Mouse (Mus musculus) limb, embryonic 11.5 days (tissue): ENCODE data around the gene Nanos3. TPM values are rescaled to one million over a fixed set of nuclear protein-coding genes. Genes with fewer than 3 reads are reported as not detected.

ENCODE experiments used
- ATAC-seq: fragments of 200-750 bp; cut with Nextera tagmentation; 2 replicates; pipeline ENCODE4 v1.8.0; 2017; ENCODE audit warnings: low read depth; ENCODE audit not compliant: insufficient number of reproducible peaks, low FRiP score, low TSS enrichment
- DNase-seq: peaks from one replicate; pipeline ENCODE4 v3.0.0-alpha.2; 2015; ENCODE audit warnings: low spot score
- H3K27ac ChIP-seq: fragments of 300-500 bp; sonication (generic); replicated peaks from 2 replicates; pipeline ENCODE4 v1.5.1; 2014; ENCODE audit warnings: low read depth, mild to moderate bottlenecking, low read length
- H3K27me3 ChIP-seq: fragments of 300-500 bp; sonication (generic); 2 replicates; pipeline ENCODE4 v1.6.1; 2014; ENCODE audit warnings: mild to moderate bottlenecking, low read length, mixed read lengths; ENCODE audit not compliant: control insufficient read depth, insufficient read depth
- H3K36me3 ChIP-seq: fragments of 300-500 bp; sonication (generic); 2 replicates; pipeline ENCODE4 v1.6.1; 2014; ENCODE audit warnings: mild to moderate bottlenecking, low read length, moderate library complexity, mixed read lengths; ENCODE audit not compliant: control insufficient read depth, insufficient read depth
- H3K4me1 ChIP-seq: fragments of 300-500 bp; sonication (generic); 2 replicates; pipeline ENCODE4 v1.6.1; 2014; ENCODE audit warnings: low read length, mixed read lengths; ENCODE audit not compliant: control insufficient read depth, insufficient read depth
- H3K4me2 ChIP-seq: fragments of 300-500 bp; sonication (generic); 2 replicates; pipeline ENCODE4 v1.6.1; 2014; ENCODE audit warnings: low read depth, mild to moderate bottlenecking, moderate library complexity; ENCODE audit not compliant: severe bottlenecking
- H3K4me3 ChIP-seq: fragments of 300-500 bp; sonication (generic); 2 replicates; pipeline ENCODE4 v1.5.1; 2014; ENCODE audit warnings: low read depth, low read length
- H3K9ac ChIP-seq: fragments of 300-500 bp; sonication (generic); 2 replicates; pipeline ENCODE4 v1.6.1; 2014; ENCODE audit warnings: mild to moderate bottlenecking, low read length
- H3K9me3 ChIP-seq: fragments of 300-500 bp; sonication (generic); 2 replicates; pipeline ENCODE4 v1.6.1; 2016; ENCODE audit warnings: low read length; ENCODE audit not compliant: control insufficient read depth
- WGBS: fragments of 180-500 bp; shearing (Covaris S2); extraction: QIAGEN DNeasy Blood & Tissue Kit; methylation state at CpG from one replicate; pipeline ENCODE4 v1.1.7; 2014; 5-methylcytosine and 5-hydroxymethylcytosine counted together
- polyA plus RNA-seq: library from polyadenylated mRNA; unstranded; fragments of >200 nt; fragmentation: Nextera tagmentation; extraction: Ambion mirVana; gene quantifications from 2 replicates; pipeline ENCODE4 v1.2.1, GENCODE M21; 2014

The Nanos3 gene
- polyA plus RNA-seq, 1 experiment from 2014 or later: 4.9 TPM

GRCm38 (mm10) chr8:84183261-84184084 is 1.5 kb downstream of the Nanos3 start:
- Histone ChIP-seq H3K4me1 (peaks cover 40% of the 10 kb centered on the region), H3K4me2 (peak overlapping the region; percentile 59), H3K9me3 (no peaks in the 10 kb centered on the region), H3K27me3 (no peaks in the 10 kb centered on the region), H3K9ac (peak overlapping the region; percentile 99), H3K36me3 (peaks cover 3% of the 10 kb centered on the region), H3K4me3 (peak overlapping the region; percentile 83), H3K27ac (peak overlapping the region; percentile 93)
- DNase-seq (peak; percentile 78), ATAC-seq (no peak)
- WGBS: 1% methylated on average over 65 of the region's 87 CpGs

GRCm38 (mm10) chr8:84182833-84183232 is 2.2 kb downstream of the Nanos3 start:
- Histone ChIP-seq H3K9me3 (no peaks in the 10 kb centered on the region), H3K9ac (peak overlapping the region; percentile 99), H3K27ac (peak overlapping the region; percentile 93), H3K4me2 (peak overlapping the region; percentile 59), H3K4me1 (peaks cover 42% of the 10 kb centered on the region), H3K27me3 (no peaks in the 10 kb centered on the region), H3K36me3 (peaks cover 4% of the 10 kb centered on the region), H3K4me3 (peak overlapping the region; percentile 83)
- no peak for DNase-seq
- WGBS: 54% methylated on average over 4 of the region's 4 CpGs
- ATAC-seq: no peak

DNA sequence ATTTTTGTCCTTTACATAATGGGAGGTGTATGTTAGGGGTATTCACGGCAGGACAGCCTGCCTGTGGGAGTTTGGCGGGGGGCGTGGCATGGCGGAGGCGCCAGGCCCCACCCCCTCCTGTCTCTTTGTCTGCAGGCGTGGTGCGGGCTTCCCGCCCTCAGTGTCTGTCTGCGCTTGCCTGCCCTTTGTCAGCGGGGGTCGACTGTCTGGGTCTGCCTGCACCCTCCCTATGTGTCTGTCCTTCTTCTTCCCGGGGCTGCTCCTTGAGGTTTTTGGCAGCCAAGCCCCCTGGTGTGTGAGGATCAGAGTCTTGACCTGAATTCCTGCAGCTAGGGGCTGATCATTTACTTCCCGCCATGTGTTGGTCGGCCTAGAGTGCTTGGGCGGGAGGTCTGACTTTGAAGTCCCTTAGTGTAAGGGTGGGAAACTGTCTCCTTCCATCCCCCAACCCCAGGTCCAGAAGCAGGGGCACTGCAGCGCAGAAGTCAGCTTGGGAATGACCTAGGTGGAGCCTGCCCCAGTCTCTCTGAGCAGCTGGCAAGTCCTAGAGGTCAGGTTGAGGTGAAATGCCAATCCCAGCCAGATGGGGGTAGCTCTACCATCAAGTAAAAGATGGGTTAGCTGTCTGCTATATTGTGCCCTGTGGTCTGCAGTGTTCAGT is 4.4 kb downstream of the Nanos3 start:
- peak; percentile 85 for DNase-seq
- peak; percentile 61 for ATAC-seq
- Histone ChIP-seq H3K9me3 (no peaks in the 10 kb centered on the region), H3K4me1 (peaks cover 42% of the 10 kb centered on the region), H3K27me3 (no peaks in the 10 kb centered on the region), H3K27ac (peak overlapping the region; percentile 92), H3K9ac (peak overlapping the region; percentile 69), H3K4me2 (peak overlapping the region; percentile 62), H3K36me3 (peaks cover 6% of the 10 kb centered on the region), H3K4me3 (peak overlapping the region; percentile 27)
- WGBS: under 1% methylated on average over 16 of the region's 16 CpGs

DNA sequence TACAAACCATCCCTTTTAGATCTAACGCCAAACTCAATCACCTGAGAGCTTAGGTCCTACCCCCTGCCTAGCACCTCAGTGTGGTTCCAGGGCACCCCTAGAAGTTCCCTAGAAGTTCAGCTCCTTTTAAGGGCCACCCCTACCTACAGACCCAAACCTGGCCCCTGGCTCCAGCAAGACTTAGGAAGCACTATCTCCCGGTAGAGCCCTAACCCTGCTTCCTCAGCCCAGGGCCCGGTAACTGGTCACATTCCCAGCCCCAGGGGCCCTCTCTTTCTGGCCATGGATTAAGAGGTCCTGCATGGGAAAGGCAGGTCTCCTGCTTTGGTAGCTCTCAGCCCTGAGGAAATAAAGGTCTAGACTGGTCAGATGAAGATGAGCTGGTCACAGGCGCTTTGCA is 5.1 kb downstream of the Nanos3 start:
- H3K4me1 ChIP-seq: peaks cover 42% of the 10 kb centered on the region
- peaks cover 8% of the 10 kb centered on the region for H3K36me3 ChIP-seq
- 6% methylated on average over 4 of the region's 4 CpGs for WGBS

DNA sequence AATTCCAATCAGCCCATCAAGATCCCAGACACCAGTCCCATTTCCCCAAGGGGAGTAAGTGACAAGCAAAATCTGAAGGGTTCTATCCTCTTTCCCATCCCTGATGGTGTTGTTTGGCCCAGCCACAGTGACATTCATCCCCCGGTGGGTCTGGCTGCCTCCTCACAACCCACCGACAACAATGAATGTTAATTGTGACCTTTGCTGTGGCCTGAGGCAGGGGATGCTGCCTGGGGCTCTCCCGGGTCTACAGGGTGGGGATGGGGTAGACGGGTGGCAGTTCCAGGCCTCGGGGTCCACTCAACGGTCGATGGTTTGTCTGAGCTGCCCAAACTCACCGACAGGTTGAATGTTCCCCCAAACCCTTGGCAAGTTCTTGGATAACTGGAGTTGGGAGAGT is 6.4 kb downstream of the Nanos3 start:
- peaks cover 36% of the 10 kb centered on the region for H3K4me1 ChIP-seq
- 85% methylated on average over 8 of the region's 8 CpGs for whole genome bisulfite sequencing
- no peak for ATAC-seq
- DNase-seq: no peak
- no peak overlapping the region for H3K27ac ChIP-seq
- no peaks in the 10 kb centered on the region for H3K27me3 ChIP-seq
- no peak overlapping the region for H3K9ac ChIP-seq
- H3K4me2 ChIP-seq: no peak overlapping the region
- H3K4me3 ChIP-seq: no peak overlapping the region
- no peaks in the 10 kb centered on the region for H3K9me3 ChIP-seq
- H3K36me3 ChIP-seq: peaks cover 10% of the 10 kb centered on the region

More for the DNA sequence above, 5.1 kb downstream of the Nanos3 start:
- Histone ChIP-seq H3K4me3 (peak overlapping the region; percentile 27), H3K27ac (peak overlapping the region; percentile 92), H3K9me3 (no peaks in the 10 kb centered on the region), H3K27me3 (no peaks in the 10 kb centered on the region), H3K9ac (peak overlapping the region; percentile 69), H3K4me2 (peak overlapping the region; percentile 62)
- no peak for DNase-seq
- no peak for ATAC-seq

GRCm38 (mm10) chr8:84177405-84177804 is 7.6 kb downstream of the Nanos3 start:
- H3K4me2 ChIP-seq: no peak overlapping the region
- no peaks in the 10 kb centered on the region for H3K9me3 ChIP-seq
- H3K4me3 ChIP-seq: no peak overlapping the region
- no peak overlapping the region for H3K9ac ChIP-seq
- ATAC-seq: no peak
- H3K4me1 ChIP-seq: peaks cover 31% of the 10 kb centered on the region
- no peak for DNase-seq
- peaks cover 12% of the 10 kb centered on the region for H3K36me3 ChIP-seq
- no peak overlapping the region for H3K27ac ChIP-seq
- no peaks in the 10 kb centered on the region for H3K27me3 ChIP-seq
- WGBS: 87% methylated on average over 3 of the region's 3 CpGs

DNA sequence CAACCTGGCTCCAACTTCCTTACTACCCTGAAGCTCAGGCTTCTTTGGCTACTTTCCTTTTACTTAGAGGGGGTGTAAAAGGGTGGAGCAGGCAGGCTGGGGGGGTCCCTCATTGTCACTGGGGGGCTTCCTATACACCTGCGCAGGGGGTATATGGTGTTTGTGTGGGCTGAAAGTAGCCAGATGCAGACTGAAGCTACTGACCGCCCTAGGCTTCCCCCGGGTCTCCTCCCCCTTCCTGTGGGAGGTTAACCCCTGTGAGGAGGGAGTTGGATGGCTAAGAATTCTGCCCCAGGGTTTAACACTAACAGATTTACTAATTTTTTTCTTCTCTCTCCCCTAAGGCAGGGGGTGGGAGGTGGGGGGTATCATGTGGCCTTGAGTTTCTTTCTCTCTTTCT is 8.5 kb downstream of the Nanos3 start:
- H3K27ac ChIP-seq: no peak overlapping the region
- peak overlapping the region; percentile 17; the same call in 1 of the 2 replicates for H3K9ac ChIP-seq
- H3K36me3 ChIP-seq: peaks cover 16% of the 10 kb centered on the region
- no peaks in the 10 kb centered on the region for H3K9me3 ChIP-seq
- no peak for ATAC-seq
- WGBS: 21% methylated on average over 3 of the region's 3 CpGs
- DNase-seq: no peak
- H3K27me3 ChIP-seq: no peaks in the 10 kb centered on the region
- H3K4me3 ChIP-seq: no peak overlapping the region
- H3K4me1 ChIP-seq: peaks cover 28% of the 10 kb centered on the region
- no peak overlapping the region for H3K4me2 ChIP-seq

DNA sequence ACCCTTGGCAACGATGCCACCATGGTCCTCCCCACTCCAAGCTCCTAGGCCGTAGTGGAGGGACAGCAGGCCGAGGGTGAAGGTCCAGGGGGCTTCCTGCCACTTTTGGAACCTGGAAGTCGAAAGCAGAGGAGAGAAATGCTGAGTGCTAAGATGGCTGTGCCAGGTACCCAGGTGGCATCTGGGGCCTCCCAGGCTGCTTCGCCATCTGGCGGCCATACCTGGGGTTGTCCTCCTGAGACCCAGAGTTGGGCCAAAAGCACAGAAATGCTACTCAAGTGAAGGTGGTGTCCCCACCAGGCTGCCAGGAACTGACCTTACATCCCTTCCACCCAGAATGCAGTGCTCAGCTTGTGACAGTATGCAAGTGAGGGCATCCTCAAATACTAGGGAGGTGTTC is 11.2 kb downstream of the Nanos3 start:
- H3K27ac ChIP-seq: no peak overlapping the region; the same call in 1 of the 2 replicates
- no peak overlapping the region for H3K4me3 ChIP-seq
- DNase-seq (no peak), ATAC-seq (no peak)
- no peaks in the 10 kb centered on the region for H3K9me3 ChIP-seq
- no peaks in the 10 kb centered on the region for H3K27me3 ChIP-seq
- no peak overlapping the region for H3K9ac ChIP-seq
- H3K36me3 ChIP-seq: peaks cover 17% of the 10 kb centered on the region
- 82% methylated on average over 6 of the region's 6 CpGs for WGBS
- H3K4me2 ChIP-seq: no peak overlapping the region
- H3K4me1 ChIP-seq: 0 out of 2 replicates have a peak, but pooled peaks cover 5% of the 10 kb centered on the region
